Mouse (Mus musculus) MEL (cell line): ENCODE measurements around the gene Cgrrf1. TPM values are rescaled to one million over a fixed set of nuclear protein-coding genes. Genes with fewer than 3 reads are reported as not detected.

Source experiments
- DNase-seq: peaks from one replicate; pipeline ENCODE4 v3.0.0; 2011; ENCODE audit warnings: low read depth, low spot score
- H3K27ac ChIP-seq: 2 replicates; pipeline ENCODE4 v1.5.1; 2012; ENCODE audit warnings: low read depth, mild to moderate bottlenecking, control low read depth, low read length, moderate library complexity; ENCODE audit not compliant: control insufficient read depth
- H3K27me3 ChIP-seq, 2 experiments: fragments of 150-350 bp in 1 of 2; sonication (generic) in 1 of 2; 2 replicates each; pipeline ENCODE4 v1.6.1; 2012; ENCODE audit warnings: low read length in 2 of 2, mild to moderate bottlenecking in 2 of 2, improper control_type of control experiment in 1 of 2, moderate library complexity in 1 of 2; ENCODE audit not compliant: insufficient read depth in 2 of 2, control insufficient read depth in 1 of 2
- H3K36me3 ChIP-seq, 2 experiments: 2 replicates each; pipeline ENCODE4 v1.6.1; 2012 to 2014; ENCODE audit warnings: low read length in 2 of 2, improper control_type of control experiment in 1 of 2, inconsistent platforms in 1 of 2, mild to moderate bottlenecking in 1 of 2; ENCODE audit not compliant: insufficient read depth in 2 of 2, control insufficient read depth in 1 of 2
- H3K4me1 ChIP-seq, 2 experiments: fragments of 150-350 bp in 1 of 2; sonication (generic) in 1 of 2; 2 replicates each; pipeline ENCODE4 v1.6.1; 2012; ENCODE audit warnings: low read length in 2 of 2, improper control_type of control experiment in 1 of 2, mild to moderate bottlenecking in 1 of 2; ENCODE audit not compliant: insufficient read depth in 2 of 2, control insufficient read depth in 1 of 2
- H3K4me3 ChIP-seq, 2 experiments: fragments of 150-350 bp in 1 of 2; sonication (generic) in 1 of 2; 2 replicates each; pipeline ENCODE4 v1.5.1; 2012; ENCODE audit warnings: low read depth in 2 of 2, low read length in 2 of 2, mild to moderate bottlenecking in 2 of 2, moderate library complexity in 2 of 2, control low read depth in 1 of 2, improper control_type of control experiment in 1 of 2; ENCODE audit not compliant: control insufficient read depth in 1 of 2, insufficient read depth in 1 of 2
- H3K79me2 ChIP-seq: 2 replicates; pipeline ENCODE4 v1.6.1; 2012; ENCODE audit warnings: mild to moderate bottlenecking, low read length, moderate library complexity; ENCODE audit not compliant: control insufficient read depth, poor library complexity, insufficient read depth
- H3K9ac ChIP-seq: 2 replicates; pipeline ENCODE4 v1.6.1; 2012; ENCODE audit warnings: low read depth, mild to moderate bottlenecking, control low read depth, low read length, moderate library complexity; ENCODE audit not compliant: control insufficient read depth, poor library complexity, severe bottlenecking
- H3K9me3 ChIP-seq: fragments of 150-350 bp; sonication (generic); replicated peaks from 2 replicates; pipeline ENCODE4 v1.6.1; 2012; ENCODE audit warnings: mild to moderate bottlenecking, low read length, improper control_type of control experiment, moderate library complexity; ENCODE audit not compliant: insufficient read depth
- BHLHE40 ChIP-seq: IDR thresholded peaks from 2 replicates; pipeline ENCODE4 v1.6.1; 2012; ENCODE audit warnings: low read depth, mild to moderate bottlenecking, inconsistent platforms, low read length, improper control_type of control experiment, borderline replicate concordance
- CHD1 ChIP-seq: IDR thresholded peaks from 2 replicates; pipeline ENCODE4 v1.6.1; 2012; ENCODE audit warnings: low read depth, mild to moderate bottlenecking, inconsistent platforms, low read length, improper control_type of control experiment
- CTCF ChIP-seq, 3 experiments: IDR thresholded peaks in 2 of 3; conservative IDR thresholded peaks in 1 of 3; 2 replicates each; pipeline ENCODE4 v1.5.1; 2011 to 2012; ENCODE audit warnings: low read length in 3 of 3, low read depth in 2 of 3, mild to moderate bottlenecking in 2 of 3, improper control_type of control experiment in 1 of 3, inconsistent platforms in 1 of 3, mixed read lengths in 1 of 3, moderate library complexity in 1 of 3; ENCODE audit not compliant: control insufficient read depth in 1 of 3, insufficient read depth in 1 of 3, poor library complexity in 1 of 3, severe bottlenecking in 1 of 3
- E2F4 ChIP-seq: IDR thresholded peaks from 2 replicates; pipeline ENCODE4 v1.6.1; 2011; ENCODE audit warnings: low read depth, low read length, improper control_type of control experiment, borderline replicate concordance
- ETS1 ChIP-seq: IDR thresholded peaks from 2 replicates; pipeline ENCODE4 v1.6.1; 2012; ENCODE audit warnings: low read depth, mild to moderate bottlenecking, inconsistent platforms, low read length, improper control_type of control experiment, moderate library complexity
- GABPA ChIP-seq: IDR thresholded peaks from 2 replicates; pipeline ENCODE4 v1.6.1; 2012; ENCODE audit warnings: low read depth, mild to moderate bottlenecking, inconsistent platforms, low read length, improper control_type of control experiment, moderate library complexity
- GATA1 ChIP-seq: IDR thresholded peaks from 2 replicates; pipeline ENCODE4 v1.6.1; 2011; ENCODE audit warnings: low read depth, low read length, improper control_type of control experiment
- JUND ChIP-seq: IDR thresholded peaks from 2 replicates; pipeline ENCODE4 v1.6.1; 2011; ENCODE audit warnings: low read depth, mild to moderate bottlenecking, improper control_type of control experiment, low read length
- MAX ChIP-seq: IDR thresholded peaks from 2 replicates; pipeline ENCODE4 v1.6.1; 2011; ENCODE audit warnings: low read length, improper control_type of control experiment
- MEF2A ChIP-seq: IDR thresholded peaks from 2 replicates; pipeline ENCODE4 v1.6.1; 2014; ENCODE audit warnings: low read depth, mild to moderate bottlenecking, inconsistent platforms, low read length, improper control_type of control experiment; ENCODE audit not compliant: poor library complexity, insufficient replicate concordance, severe bottlenecking; ENCODE audit errors: extremely low read depth
- MXI1 ChIP-seq: IDR thresholded peaks from 2 replicates; pipeline ENCODE4 v1.6.1; 2011; ENCODE audit warnings: mild to moderate bottlenecking, low read depth, low read length, improper control_type of control experiment
- MYB ChIP-seq: IDR thresholded peaks from 2 replicates; pipeline ENCODE4 v1.6.1; 2011; ENCODE audit warnings: mild to moderate bottlenecking, low read depth, low read length, improper control_type of control experiment
- MYC ChIP-seq: IDR thresholded peaks from 2 replicates; pipeline ENCODE4 v1.6.1; 2011; ENCODE audit warnings: low read depth, mild to moderate bottlenecking, low read length, improper control_type of control experiment, moderate library complexity
- NELFE ChIP-seq: IDR thresholded peaks from 2 replicates; pipeline ENCODE4 v1.6.1; 2011; ENCODE audit warnings: low read depth, low read length, improper control_type of control experiment
- NRF1 ChIP-seq: IDR thresholded peaks from 2 replicates; pipeline ENCODE4 v1.6.1; 2014; ENCODE audit warnings: low read depth, mild to moderate bottlenecking, inconsistent platforms, low read length, improper control_type of control experiment, moderate library complexity; ENCODE audit not compliant: poor library complexity, insufficient read depth, severe bottlenecking
- POLR2AphosphoS2 ChIP-seq: IDR thresholded peaks from 2 replicates; pipeline ENCODE4 v1.6.1; 2011; ENCODE audit warnings: low read length, improper control_type of control experiment
- POLR2AphosphoS5 ChIP-seq: IDR thresholded peaks from 2 replicates; pipeline ENCODE4 v1.6.1; 2012; ENCODE audit warnings: low read depth, borderline replicate concordance, mild to moderate bottlenecking, inconsistent platforms, low read length, moderate library complexity, mixed read lengths
- RCOR1 ChIP-seq: IDR thresholded peaks from 2 replicates; pipeline ENCODE4 v1.6.1; 2012; ENCODE audit warnings: low read depth, mild to moderate bottlenecking, inconsistent platforms, low read length, improper control_type of control experiment
- TAL1 ChIP-seq: IDR thresholded peaks from 2 replicates; pipeline ENCODE4 v1.6.1; 2012; ENCODE audit warnings: mild to moderate bottlenecking, inconsistent platforms, low read length, moderate library complexity, mixed read lengths
- TBP ChIP-seq: IDR thresholded peaks from 2 replicates; pipeline ENCODE4 v1.8.0; 2011; ENCODE audit warnings: low read depth, low read length, improper control_type of control experiment
- USF1 ChIP-seq: IDR thresholded peaks from 2 replicates; pipeline ENCODE4 v1.6.1; 2014; ENCODE audit warnings: low read depth, mild to moderate bottlenecking, inconsistent platforms, low read length, improper control_type of control experiment, moderate library complexity
- ZKSCAN1 ChIP-seq: IDR thresholded peaks from 2 replicates; pipeline ENCODE4 v1.6.1; 2012; ENCODE audit warnings: low read depth, mild to moderate bottlenecking, inconsistent platforms, low read length, improper control_type of control experiment, moderate library complexity
- ZMIZ1 ChIP-seq: IDR thresholded peaks from 2 replicates; pipeline ENCODE4 v1.6.1; 2012; ENCODE audit warnings: low read depth, mild to moderate bottlenecking, inconsistent platforms, low read length, improper control_type of control experiment, moderate library complexity
- polyA plus RNA-seq, 2 experiments: library from polyadenylated mRNA; stranded (reverse) in 1 of 2; unstranded in 1 of 2; fragments of >175 nt in 1 of 2; fragments of >200 nt in 1 of 2; gene quantifications; 2 replicates each; pipeline versions ENCODE4 v1.2.1 to v1.2.4; 2012; ENCODE audit warnings: low replicate concordance in 2 of 2, low read depth in 1 of 2; ENCODE audit not compliant: insufficient read length in 2 of 2, insufficient read depth in 1 of 2, missing spikeins in 1 of 2
- total RNA-seq: library from RNA; depleted of rRNA; stranded (reverse); fragments of 300-350 nt; gene quantifications from 2 replicates; pipeline ENCODE4 v1.2.3, GENCODE M21; 2012

Gene Cgrrf1
- total and polyA plus RNA-seq, 3 experiments, result 18.3 to 26.2 TPM; not detected in 1

- Histone ChIP-seq H3K9me3 (no peaks in the 10 kb centered on the region), H3K4me3 (no peak overlapping the region), H3K36me3 (peaks cover 0 to 11% of the 10 kb centered on the region in 2 experiments; a peak in 2 of 4 replicates)
- TF ChIP-seq CTCF (IDR thresholded peaks at IDR 0.05 in 2 of 3, conservative IDR thresholded peaks at IDR 0.05 in 1 of 3; ENCODE audit: control insufficient read depth in 1 of 3, insufficient read depth in 1 of 3, low read depth in 2 of 3, low read length in 3 of 3, poor library complexity in 1 of 3, severe bottlenecking in 1 of 3) (no peak), JUND (no peak), MEF2A (no peak), E2F4 (no peak), NELFE (no peak), RCOR1 (no peak), MYC (no peak), MXI1 (no peak), POLR2AphosphoS2 (no peak), ZKSCAN1 (no peak), CHD1 (no peak), GABPA (no peak)
- TF ChIP-seq, all 39 proteins: peak for 0
- Histone ChIP-seq H3K27ac (no peak overlapping the region), H3K79me2 (no peaks in the 10 kb centered on the region), H3K27me3 (no peaks in the 10 kb centered on the region), H3K4me1 (peaks cover 5 to 8% of the 10 kb centered on the region in 2 experiments; a peak in 3 of 4 replicates), H3K9ac (no peak overlapping the region)
- no peak for DNase-seq
Observed at GRCm38 (mm10) chr14:46853677-46854076, 21.8 kb downstream of the Cgrrf1 start.

- H3K27me3 ChIP-seq, result no peaks in the 10 kb centered on the region
- peaks cover 0 to 7% of the 10 kb centered on the region in 2 experiments; a peak in 2 of 4 replicates for H3K4me1 ChIP-seq
- no peaks in the 10 kb centered on the region for H3K79me2 ChIP-seq
- peak; percentile 74 for DNase-seq
- H3K4me3 ChIP-seq, result no peak overlapping the region
- no peak overlapping the region for H3K9ac ChIP-seq
- no peaks in the 10 kb centered on the region for H3K9me3 ChIP-seq
- H3K36me3 ChIP-seq, result peaks cover 0 to 2% of the 10 kb centered on the region in 2 experiments; a peak in 2 of 4 replicates
- TF ChIP-seq GATA1 (peak; percentile 57), MEF2A (no peak), USF1 (no peak), TBP (no peak), POLR2AphosphoS5 (no peak), MYC (0 out of 2 replicates have a peak, but pooled peaks have one; percentile 35), MYB (no peak), ZMIZ1 (no peak), BHLHE40 (no peak), NRF1 (no peak), MAX (peak; percentile 37; the same call in 1 of the 2 replicates), TAL1 (no peak), ETS1 (no peak)
- H3K27ac ChIP-seq, result no peak overlapping the region
Observed at GRCm38 (mm10) chr14:46862922-46863321, 31.0 kb downstream of the Cgrrf1 start.
